ENCODE assay signal across 8 mouse cellular contexts in genomic region chr1:51479027-51479329, GRCm38 (mm10). TPM values are rescaled to one million over a fixed set of nuclear protein-coding genes. Genes with fewer than 3 reads are reported as not detected.
DNase-seq lines count a peak whose midpoint lies in the region; ATAC-seq and TF ChIP-seq lines count a peak whose summit lies in the region.

No protein-coding gene starts in this region.

- no peaks in the 10 kb centered on the region for H3K27me3 ChIP-seq in C2C12 (ENCODE audit: control insufficient read depth, insufficient read depth, insufficient read length)
- H3K27me3 ChIP-seq in forebrain, embryonic 14.5 days (replicated peaks; ENCODE audit: control insufficient read depth, insufficient read depth, low read length), result no peaks in the 10 kb centered on the region
- no peaks in the 10 kb centered on the region for H3K27me3 ChIP-seq in liver, embryonic 13.5 days

- H3K4me1 ChIP-seq in forebrain, embryonic 14.5 days (ENCODE audit: control insufficient read depth, insufficient read depth, low read length), result peaks cover 6% of the 10 kb centered on the region; the same call in 1 of the 2 replicates
- peaks cover 19% of the 10 kb centered on the region for H3K4me1 ChIP-seq in liver, embryonic 13.5 days (replicated peaks)

- peaks cover 40% of the 10 kb centered on the region for H3K79me2 ChIP-seq in C2C12 (ENCODE audit: control insufficient read depth, insufficient read depth)

- H3K27ac ChIP-seq in forebrain, embryonic 14.5 days (ENCODE audit: low read depth, low read length), result no peak overlapping the region
- peak overlapping the region; percentile 80 for H3K27ac ChIP-seq in liver, embryonic 13.5 days

- 76% methylated on average over 1 of the region's 1 CpGs for WGBS in forebrain, embryonic 14.5 days
- 60% methylated on average over 1 of the region's 1 CpGs for WGBS in liver, embryonic 13.5 days (ENCODE audit: insufficient replicate concordance)

- peak; percentile 3; the same call in 1 of the 2 replicates for ATAC-seq in frontal cortex, adult (ENCODE audit: low TSS enrichment)
- no peak for ATAC-seq in forebrain, embryonic 14.5 days
- no peak for ATAC-seq in liver, embryonic 13.5 days (ENCODE audit: low read depth)

- peaks cover 17% of the 10 kb centered on the region for H3K36me3 ChIP-seq in C2C12 (ENCODE audit: control insufficient read depth, insufficient read depth)
- no peaks in the 10 kb centered on the region for H3K36me3 ChIP-seq in forebrain, embryonic 14.5 days (ENCODE audit: control insufficient read depth, insufficient read depth, low read length)
- no peaks in the 10 kb centered on the region for H3K36me3 ChIP-seq in liver, embryonic 13.5 days

- no peaks in the 10 kb centered on the region for H3K9me3 ChIP-seq in forebrain, embryonic 14.5 days (replicated peaks; ENCODE audit: control insufficient read depth, low read length)
- H3K9me3 ChIP-seq in liver, embryonic 13.5 days (replicated peaks), result no peaks in the 10 kb centered on the region

- no peak overlapping the region for H3ac ChIP-seq in C2C12 (ENCODE audit: control insufficient read depth, insufficient read length, low read depth)

- H3K9ac ChIP-seq in forebrain, embryonic 14.5 days (ENCODE audit: low read length), result peak overlapping the region; percentile 79; the same call in 1 of the 2 replicates
- H3K9ac ChIP-seq in liver, embryonic 13.5 days, result peak overlapping the region; percentile 79

- TF ChIP-seq CTCF in C2C12 (IDR thresholded peaks at IDR 0.05; ENCODE audit: control insufficient read depth, insufficient read depth, insufficient read length), result no peak

- peak overlapping the region; percentile 75 for H3K4me3 ChIP-seq in C2C12 (ENCODE audit: insufficient read depth, poor library complexity, severe bottlenecking)
- H3K4me3 ChIP-seq in forebrain, embryonic 14.5 days (ENCODE audit: low read depth, low read length), result peak overlapping the region; percentile 58
- H3K4me3 ChIP-seq in liver, embryonic 13.5 days (replicated peaks), result peak overlapping the region; percentile 72

- H3K79me3 ChIP-seq in C2C12 (ENCODE audit: low read depth), result peaks cover 20% of the 10 kb centered on the region

- DNase-seq in frontal cortex, postnatal 36 days (ENCODE audit: low spot score in 2 of 2), result no peak
- no peak for DNase-seq in forebrain, embryonic 14.5 days (ENCODE audit: low spot score)
- DNase-seq in liver, embryonic 13.5 days, result no peak
- no peak for DNase-seq in ovary, postnatal 14 days (ENCODE audit: low spot score)
- no peak for DNase-seq in cerebellum, adult 18-20 months
- DNase-seq in adipocyte (ENCODE audit: low spot score), result no peak

- H3K4me2 ChIP-seq in forebrain, embryonic 14.5 days (ENCODE audit: low read length), result peak overlapping the region; percentile 99
- peak overlapping the region; percentile 72 for H3K4me2 ChIP-seq in liver, embryonic 13.5 days

TF ChIP-seq in C2C12, 6 proteins besides CTCF, POLR2A, EP300 and RAD21:
- TF ChIP-seq MAX (IDR thresholded peaks at IDR 0.05) (no peak), MYOG (IDR thresholded peaks at IDR 0.05; ENCODE audit: control insufficient read depth, extremely low read depth, insufficient read length) (no peak), MYOD1 (IDR thresholded peaks at IDR 0.05; ENCODE audit: control insufficient read depth, insufficient read length, low read depth) (no peak)

RNA-seq across cellular contexts. Expression of gene Nabp1, which starts 0.8 kb away (rescaled TPM):
- 7.1 TPM for polyA plus RNA-seq in C2C12 (2012; fragmentation: generic; extraction: Trizol)
- polyA plus RNA-seq in forebrain, embryonic 14.5 days (2014; fragmentation: Nextera tagmentation; extraction: Ambion mirVana), result 7.9 and 8.7 TPM in 2 replicates
- 4.5 and 5.5 TPM in 2 replicates for polyA plus RNA-seq in liver, embryonic 13.5 days (2015; fragmentation: Nextera tagmentation; extraction: Ambion mirVana)
